Mouse (Mus musculus) bone marrow, adult 2 months (tissue): ENCODE measurements around the gene Pard3.

Experiments used
- CTCF ChIP-seq: fragments of 200-500 bp; IDR thresholded peaks from 2 replicates; pipeline ENCODE4 v1.5.1; 2011; ENCODE audit warnings: low read length, control low read depth; ENCODE audit not compliant: control insufficient read depth, insufficient read depth
- POLR2A ChIP-seq: fragments of 200-500 bp; IDR thresholded peaks from 2 replicates; pipeline ENCODE4 v1.6.1; 2011; ENCODE audit warnings: low read depth, mild to moderate bottlenecking, control low read depth, low read length, borderline replicate concordance; ENCODE audit not compliant: control insufficient read depth

DNA sequence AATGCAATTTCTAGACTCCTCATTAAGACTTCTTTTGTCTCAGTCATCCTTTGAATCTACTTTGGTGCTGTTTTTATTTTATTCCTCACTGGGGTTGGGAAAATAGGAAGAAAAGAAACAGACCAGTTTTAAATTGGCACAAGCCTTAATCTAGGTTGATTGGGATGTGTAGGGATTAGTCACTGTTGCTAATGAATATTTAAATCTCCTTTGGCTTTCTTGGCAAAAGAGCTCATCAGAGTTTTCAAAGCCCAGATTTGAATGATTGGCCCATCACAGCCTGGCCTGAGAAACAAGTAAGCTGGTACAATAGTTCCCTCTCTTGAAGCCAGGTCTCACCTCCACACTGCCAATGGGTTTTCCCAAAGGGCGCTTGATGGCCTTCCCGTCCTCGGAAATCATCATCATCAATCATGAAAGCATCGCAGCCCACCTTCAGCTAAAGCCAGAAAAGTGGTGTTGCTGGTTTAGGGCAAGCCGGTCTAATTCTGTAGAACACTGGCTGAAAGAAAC is 527.0 kb downstream of the Pard3 start:
- TF ChIP-seq CTCF (no peak), POLR2A (no peak)
